Mouse (Mus musculus): ENCODE results near the gene Nop10.
"Not testable (repeated sequence)": the region's sequence is repeated elsewhere in the genome, so short reads cannot be mapped to it uniquely, and the experiment has no call there.

Gene Nop10

DNA sequence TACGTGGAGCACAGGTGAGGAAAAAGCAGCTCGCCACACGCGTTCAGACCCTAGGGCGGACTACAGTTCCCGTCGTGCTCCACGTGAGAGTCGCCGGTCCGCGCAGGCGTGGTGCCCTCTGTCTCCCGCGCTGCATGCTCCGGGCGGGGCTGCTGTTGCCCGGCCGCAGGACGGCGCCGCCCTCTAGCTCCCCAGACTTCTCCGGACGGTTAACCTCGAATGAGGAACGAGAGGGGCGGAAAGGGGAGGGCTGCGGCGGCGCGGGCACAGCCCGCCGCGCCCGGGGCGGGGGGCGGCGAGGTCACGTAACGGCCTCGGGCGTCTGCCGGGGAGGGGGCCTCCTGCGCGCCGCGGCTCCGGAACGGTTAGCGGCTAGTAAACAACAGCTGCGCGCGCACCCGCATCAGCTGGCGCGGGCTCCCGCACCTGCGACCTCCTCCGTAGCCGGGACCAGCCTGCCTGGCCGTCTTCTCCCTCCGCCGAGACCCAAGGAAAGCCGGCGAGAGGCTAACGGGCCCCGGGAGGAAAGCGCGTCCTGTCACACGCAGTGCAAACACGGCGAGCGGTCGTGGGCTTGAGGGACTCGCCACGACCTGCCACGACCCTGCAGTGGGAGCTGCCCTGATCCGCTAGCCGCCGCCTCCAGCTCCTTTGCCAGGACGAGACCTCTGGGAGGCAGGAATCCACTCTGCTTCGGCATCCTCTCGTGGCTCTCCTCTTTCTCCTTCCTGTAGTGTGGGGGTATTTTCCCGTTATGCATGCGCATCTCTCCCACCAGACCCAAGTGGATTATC, 3.9 kb downstream of the Nop10 start, which contains the start of gene Slc12a6:
Slc12a6 (plus strand) TSS at position 378 of the 794 bp plus-strand sequence.
- DNase-seq (ENCODE audit: low read depth, low spot score), result peak; percentile 89

DNA sequence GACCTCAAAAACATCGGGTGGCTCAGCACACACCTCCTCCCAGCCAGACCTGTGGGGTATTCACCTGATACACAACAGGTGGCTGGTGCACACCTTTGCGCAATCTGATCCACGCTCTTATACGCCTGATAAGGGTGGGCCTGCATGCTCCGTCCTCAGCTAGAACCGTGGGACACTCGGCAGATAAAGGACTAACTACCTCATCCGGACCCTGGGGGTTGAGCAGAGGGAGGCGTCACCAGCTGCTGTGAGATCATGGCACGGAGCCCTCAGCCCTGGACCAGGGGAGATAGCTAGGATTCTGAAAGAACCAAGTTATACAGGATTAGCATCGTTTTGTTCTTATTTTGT, 4.5 kb downstream of the Nop10 start, which contains the start of gene Gm21985:
Gm21985 (plus strand) TSS at position 73 of the 351 bp plus-strand sequence.
- DNase-seq (ENCODE audit: low read depth, low spot score), result no peak

DNA sequence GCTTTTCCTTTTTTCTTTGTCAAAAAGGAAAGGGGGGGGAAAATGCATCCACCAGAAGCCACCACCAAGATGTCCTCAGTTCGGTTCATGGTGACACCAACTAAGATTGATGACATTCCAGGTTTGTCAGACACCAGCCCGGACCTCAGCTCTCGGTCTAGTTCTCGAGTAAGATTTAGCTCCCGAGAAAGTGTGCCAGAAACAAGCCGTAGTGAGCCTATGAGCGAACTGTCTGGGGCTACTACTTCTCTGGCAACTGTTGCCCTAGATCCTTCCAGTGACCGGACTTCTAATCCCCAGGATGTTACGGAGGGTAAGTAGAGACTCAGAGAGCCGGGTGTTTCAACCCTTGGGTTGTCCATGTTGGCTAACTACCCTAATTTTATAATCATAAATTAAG, 5.1 kb downstream of the Nop10 start:
- DNase-seq (ENCODE audit: low read depth, low spot score), result no peak

DNA sequence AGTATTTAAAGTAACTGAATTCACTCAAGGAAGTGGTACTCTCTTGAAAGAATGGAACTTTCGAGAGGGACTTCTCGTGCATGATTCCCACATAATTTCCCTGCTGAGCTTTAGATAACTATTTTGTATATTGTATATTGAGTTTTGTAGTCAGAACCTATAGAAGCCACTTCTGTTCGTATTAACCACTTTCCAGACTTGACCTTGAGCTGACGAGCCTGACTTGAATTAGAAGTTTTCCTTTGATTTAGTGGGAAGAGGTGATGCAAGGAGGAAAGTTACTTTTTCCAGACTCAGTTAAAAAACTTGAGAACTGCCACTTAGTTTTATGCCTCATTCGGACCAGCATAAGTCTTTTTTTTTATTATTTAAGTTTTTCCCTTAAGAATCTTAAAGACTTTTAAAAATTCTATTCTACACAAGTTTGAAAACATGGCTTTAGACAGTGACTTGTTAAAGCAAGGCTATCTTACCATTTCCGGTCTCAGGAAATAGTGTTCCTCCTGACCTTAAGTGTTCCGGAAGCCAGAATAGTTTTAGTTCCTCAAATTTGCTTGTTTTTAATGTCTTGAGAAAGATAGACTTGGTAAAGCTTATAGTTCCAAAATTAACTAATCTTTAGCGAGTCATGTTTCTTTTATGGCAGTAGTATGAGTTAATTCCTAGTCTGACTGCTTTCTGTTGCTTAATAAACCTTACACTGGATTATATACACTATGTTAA, 6.0 kb downstream of the Nop10 start:
- no peak for DNase-seq (ENCODE audit: low read depth, low spot score)

GRCm38 (mm10) chr2:112270011-112270410, 8.3 kb downstream of the Nop10 start:
- no peak for DNase-seq (ENCODE audit: low read depth, low spot score)

- no peak for DNase-seq (ENCODE audit: low read depth, low spot score)
Measured at GRCm38 (mm10) chr2:112272909-112273308, 11.2 kb downstream of the Nop10 start.

- no peak for DNase-seq (ENCODE audit: low read depth, low spot score)
Measured at GRCm38 (mm10) chr2:112273474-112273873, 11.7 kb downstream of the Nop10 start.

GRCm38 (mm10) chr2:112276870-112277269, 15.1 kb downstream of the Nop10 start:
- DNase-seq (ENCODE audit: low read depth, low spot score), result no peak

GRCm38 (mm10) chr2:112282846-112283245, 21.1 kb downstream of the Nop10 start:
- no peak for DNase-seq (ENCODE audit: low read depth, low spot score)

- peak; percentile 41 for DNase-seq (ENCODE audit: low read depth, low spot score)
Measured at GRCm38 (mm10) chr2:112284363-112285030, 22.8 kb downstream of the Nop10 start.

GRCm38 (mm10) chr2:112285031-112285390, 23.3 kb downstream of the Nop10 start:
- DNase-seq (ENCODE audit: low read depth, low spot score), result no peak

GRCm38 (mm10) chr2:112286062-112286461, 24.3 kb downstream of the Nop10 start:
- not testable (repeated sequence) for DNase-seq (ENCODE audit: low read depth, low spot score)

GRCm38 (mm10) chr2:112287059-112287458, 25.3 kb downstream of the Nop10 start:
- no peak for DNase-seq (ENCODE audit: low read depth, low spot score)

GRCm38 (mm10) chr2:112289507-112289906, 27.8 kb downstream of the Nop10 start:
- DNase-seq (ENCODE audit: low read depth, low spot score), result no peak

DNA sequence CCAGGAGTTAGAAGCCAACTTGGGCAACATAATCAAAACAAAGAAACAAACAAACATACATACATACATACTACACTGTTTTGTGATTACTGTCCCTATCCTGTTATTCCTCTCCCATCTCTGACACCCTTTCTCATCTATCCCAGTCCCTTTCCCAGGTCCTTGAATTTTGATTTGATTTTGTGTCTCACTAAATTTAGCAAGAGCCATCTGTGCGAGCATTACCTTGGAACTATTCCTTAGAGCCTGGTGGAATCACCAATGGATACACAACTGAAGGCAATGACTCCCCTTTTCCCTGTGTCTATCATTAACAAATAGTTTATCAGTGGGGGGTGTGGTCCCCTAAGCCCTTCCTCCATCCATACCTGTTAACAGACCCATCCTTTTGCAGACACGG, 31.1 kb downstream of the Nop10 start:
- DNase-seq (ENCODE audit: low read depth, low spot score), result no peak

DNA sequence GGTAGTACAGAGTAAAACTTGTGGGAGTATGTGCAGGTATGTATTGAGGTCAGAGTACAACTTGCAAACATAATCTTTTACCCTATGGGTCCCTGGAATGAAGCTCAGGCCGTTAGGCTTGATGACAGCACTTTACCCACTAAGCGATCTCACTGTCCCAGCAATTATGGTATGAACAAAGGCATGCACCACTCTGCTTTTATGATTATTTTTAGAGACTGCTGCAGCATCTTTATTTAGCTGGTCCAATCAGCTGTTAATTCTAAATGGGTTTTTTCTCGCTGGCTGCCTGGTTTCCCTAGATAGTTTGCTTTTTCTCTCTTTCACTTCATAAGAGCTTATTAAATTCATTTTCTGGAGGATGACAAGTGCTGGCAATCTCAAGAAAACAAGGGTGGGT, 34.5 kb downstream of the Nop10 start:
- DNase-seq (ENCODE audit: low read depth, low spot score), result no peak

GRCm38 (mm10) chr2:112298221-112298620, 36.5 kb downstream of the Nop10 start:
- no peak for DNase-seq (ENCODE audit: low read depth, low spot score)

GRCm38 (mm10) chr2:112308671-112309070, 46.9 kb downstream of the Nop10 start:
- DNase-seq (ENCODE audit: low read depth, low spot score), result no peak

- DNase-seq (ENCODE audit: low read depth, low spot score), result no peak
Measured at GRCm38 (mm10) chr2:112309161-112309600, 47.5 kb downstream of the Nop10 start.
